14 mouse cellular contexts compared by ENCODE assay signal in genomic region chr8:116385193-116385955, GRCm38 (mm10).
DNase-seq lines count a peak whose midpoint lies in the region; ATAC-seq and TF ChIP-seq lines count a peak whose summit lies in the region.
"Had no signal": no experiment of that assay in that cellular context is flagged by ENCODE, and none has a peak within 500 bp of the region (broad histone marks: within the 10 kb centered on the region; RNA-seq: fewer than 3 reads in every experiment).

No protein-coding gene starts in this region.

- H3K4me1 ChIP-seq in kidney, embryonic 14.5 days (ENCODE audit: control insufficient read depth, insufficient read depth, low read length), result no peaks in the 10 kb centered on the region; the same call in 1 of the 2 replicates
- peaks cover 12% of the 10 kb centered on the region; the same call in 1 of the 2 replicates for H3K4me1 ChIP-seq in forebrain, embryonic 12.5 days
- peaks cover 18% of the 10 kb centered on the region for H3K4me1 ChIP-seq in forebrain, embryonic 15.5 days
- H3K4me1 ChIP-seq in limb, embryonic 14.5 days (ENCODE audit: control insufficient read depth, insufficient read depth, low read length), result peaks cover 19% of the 10 kb centered on the region

- H3K4me2 ChIP-seq in kidney, embryonic 14.5 days (replicated peaks; ENCODE audit: low read depth, low read length), result peak overlapping the region; percentile 17; the same call in 1 of the 2 replicates
- H3K4me2 ChIP-seq in forebrain, embryonic 12.5 days, result peak overlapping the region; percentile 30
- H3K4me2 ChIP-seq in forebrain, embryonic 15.5 days (replicated peaks), result peak overlapping the region; percentile 35
- peak overlapping the region; percentile 31 for H3K4me2 ChIP-seq in limb, embryonic 14.5 days (replicated peaks; ENCODE audit: low read depth, low read length, severe bottlenecking)
- H3K4me2 ChIP-seq: heart, embryonic 15.5 days; midbrain, embryonic 13.5 days had no signal

- H3K27me3 ChIP-seq in kidney, embryonic 14.5 days (ENCODE audit: control insufficient read depth, insufficient read depth, low read length), result no peaks in the 10 kb centered on the region
- peaks cover 46% of the 10 kb centered on the region for H3K27me3 ChIP-seq in forebrain, embryonic 12.5 days
- H3K27me3 ChIP-seq in forebrain, embryonic 15.5 days, result peaks cover 23% of the 10 kb centered on the region; the same call in 1 of the 2 replicates
- H3K27me3 ChIP-seq in limb, embryonic 14.5 days (ENCODE audit: control insufficient read depth, insufficient read depth, low read length), result no peaks in the 10 kb centered on the region
- H3K27me3 ChIP-seq: heart, embryonic 15.5 days; midbrain, embryonic 13.5 days had no signal

- TF ChIP-seq POLR2A in limb, embryonic 14.5 days (IDR thresholded peaks at IDR 0.05; ENCODE audit: borderline replicate concordance, extremely low read depth, insufficient read depth, insufficient read length), result no peak

- no peak overlapping the region for H3K9ac ChIP-seq in kidney, embryonic 14.5 days (ENCODE audit: low read depth, low read length)
- H3K9ac ChIP-seq in forebrain, embryonic 12.5 days, result no peak overlapping the region
- H3K9ac ChIP-seq in forebrain, embryonic 15.5 days (replicated peaks), result peak overlapping the region; percentile 5; the same call in 1 of the 2 replicates
- peak overlapping the region; percentile 14; the same call in 1 of the 2 replicates for H3K9ac ChIP-seq in limb, embryonic 14.5 days (ENCODE audit: low read depth, low read length, severe bottlenecking)
- H3K9ac ChIP-seq: heart, embryonic 15.5 days; midbrain, embryonic 13.5 days had no signal

- no peak for ATAC-seq in kidney, embryonic 14.5 days (ENCODE audit: low FRiP score, low TSS enrichment)
- no peak for ATAC-seq in forebrain, embryonic 12.5 days (ENCODE audit: low FRiP score)
- no peak for ATAC-seq in forebrain, embryonic 15.5 days (replicated peaks)
- no peak for ATAC-seq in limb, embryonic 14.5 days (ENCODE audit: low FRiP score, low read depth)
- ATAC-seq in inflammation-experienced regulatory T-cells, adult 6 months, result no peak
- ATAC-seq: midbrain, embryonic 13.5 days had no signal

- no peaks in the 10 kb centered on the region for H3K36me3 ChIP-seq in kidney, embryonic 14.5 days (ENCODE audit: control insufficient read depth, insufficient read depth, low read length)
- H3K36me3 ChIP-seq in forebrain, embryonic 12.5 days (replicated peaks), result no peaks in the 10 kb centered on the region
- H3K36me3 ChIP-seq in forebrain, embryonic 15.5 days, result no peaks in the 10 kb centered on the region
- no peaks in the 10 kb centered on the region for H3K36me3 ChIP-seq in limb, embryonic 14.5 days (ENCODE audit: control insufficient read depth, insufficient read depth, low read length)
- H3K36me3 ChIP-seq: heart, embryonic 15.5 days; midbrain, embryonic 13.5 days had no signal

- no peaks in the 10 kb centered on the region for H3K9me3 ChIP-seq in kidney, embryonic 14.5 days (ENCODE audit: control insufficient read depth, low read length)
- no peaks in the 10 kb centered on the region for H3K9me3 ChIP-seq in forebrain, embryonic 12.5 days
- no peaks in the 10 kb centered on the region for H3K9me3 ChIP-seq in forebrain, embryonic 15.5 days
- no peaks in the 10 kb centered on the region for H3K9me3 ChIP-seq in limb, embryonic 14.5 days (ENCODE audit: control insufficient read depth, low read length)
- H3K9me3 ChIP-seq: heart, embryonic 15.5 days; midbrain, embryonic 13.5 days had no signal

- no peak overlapping the region for H3K4me3 ChIP-seq in kidney, embryonic 14.5 days (ENCODE audit: low read length)
- H3K4me3 ChIP-seq in forebrain, embryonic 12.5 days (replicated peaks), result no peak overlapping the region
- peak overlapping the region; percentile 22 for H3K4me3 ChIP-seq in forebrain, embryonic 15.5 days
- H3K4me3 ChIP-seq in limb, embryonic 14.5 days (replicated peaks; ENCODE audit: low read length), result peak overlapping the region; percentile 13; the same call in 1 of the 2 replicates
- H3K4me3 ChIP-seq: heart, embryonic 15.5 days; midbrain, embryonic 13.5 days; myocyte had no signal

- WGBS in kidney, embryonic 14.5 days, result 73% methylated on average over 23 of the region's 23 CpGs
- WGBS in forebrain, embryonic 12.5 days, result 77% methylated on average over 23 of the region's 23 CpGs
- WGBS in forebrain, embryonic 15.5 days, result 57% methylated on average over 23 of the region's 23 CpGs
- WGBS in limb, embryonic 14.5 days, result 48% methylated on average over 23 of the region's 23 CpGs

- no peak overlapping the region for H3K27ac ChIP-seq in kidney, embryonic 14.5 days (ENCODE audit: low read depth, low read length)
- H3K27ac ChIP-seq in forebrain, embryonic 12.5 days, result no peak overlapping the region
- peak overlapping the region; percentile 68 for H3K27ac ChIP-seq in forebrain, embryonic 15.5 days (replicated peaks)
- H3K27ac ChIP-seq in limb, embryonic 14.5 days (replicated peaks; ENCODE audit: low read depth, low read length), result no peak overlapping the region
- H3K27ac ChIP-seq: heart, embryonic 15.5 days; midbrain, embryonic 13.5 days had no signal

- DNase-seq in kidney, adult 8-10 months, result no peak
- DNase-seq in limb, embryonic 14.5 days (ENCODE audit: low spot score), result no peak
- no peak for DNase-seq in heart, adult 18-20 months
- DNase-seq: adrenal gland, postnatal 10 days; cerebellum, adult 2 months; kidney, postnatal 4 days; thymus, postnatal 4 days had no signal

Comparison
In these comparisons a context has a peak if more than half of its experiments do, and no peak if none do; other contexts are left out.
1. H3K4me3 ChIP-seq: peak in forebrain, embryonic 15.5 days (single experiment) and limb, embryonic 14.5 days (single experiment); none in kidney, embryonic 14.5 days (single experiment) and forebrain, embryonic 12.5 days (single experiment).
2. H3K9ac ChIP-seq: peak in forebrain, embryonic 15.5 days (single experiment) and limb, embryonic 14.5 days (single experiment); none in kidney, embryonic 14.5 days (single experiment) and forebrain, embryonic 12.5 days (single experiment).
3. Peak in every context shown above with its lines, with median percentiles within 50 percentile points of each other: H3K4me2 ChIP-seq.